Mouse (Mus musculus) CD4-positive helper T cell, adult 2 months (primary cell): ENCODE results near the gene Enthd1.
A peak's percentile ranks its signal among the peaks of the same experiment; 100 is the strongest.

ENCODE experiments used
- DNase-seq: peaks from one replicate; pipeline ENCODE4 v3.0.0-alpha.2; 2012; ENCODE audit warnings: low read depth, missing footprints, low spot score

The Enthd1 gene

GRCm38 (mm10) chr15:80574211-80575040 is 9.5 kb upstream of the Enthd1 start:
- no peak for DNase-seq

- no peak for DNase-seq
Observed at GRCm38 (mm10) chr15:80572811-80573520, 8.0 kb upstream of the Enthd1 start.

GRCm38 (mm10) chr15:80572291-80572690 is 7.3 kb upstream of the Enthd1 start, which contains the start of gene Grap2:
Grap2 (plus strand) TSS chr15:80572594.
- DNase-seq: peak; percentile 95

- DNase-seq: peak; percentile 64
Observed at GRCm38 (mm10) chr15:80571611-80572010, 6.7 kb upstream of the Enthd1 start.

- no peak for DNase-seq
Observed at GRCm38 (mm10) chr15:80570226-80570625, 5.3 kb upstream of the Enthd1 start.

GRCm38 (mm10) chr15:80569205-80569604 is 4.2 kb upstream of the Enthd1 start:
- no peak for DNase-seq

GRCm38 (mm10) chr15:80567731-80568130 is 2.8 kb upstream of the Enthd1 start:
- DNase-seq: no peak

- peak; percentile 42 for DNase-seq
Observed at GRCm38 (mm10) chr15:80567139-80567538, 2.2 kb upstream of the Enthd1 start.

GRCm38 (mm10) chr15:80566696-80567095 is 1.7 kb upstream of the Enthd1 start:
- no peak for DNase-seq

GRCm38 (mm10) chr15:80563634-80564208 is 1.2 kb downstream of the Enthd1 start:
- DNase-seq: peak; percentile 35

- peak; percentile 81 for DNase-seq
Observed at GRCm38 (mm10) chr15:80562446-80562845, 2.5 kb downstream of the Enthd1 start.

GRCm38 (mm10) chr15:80560646-80561580 is 4.0 kb downstream of the Enthd1 start:
- DNase-seq: peak; percentile 59

- DNase-seq: peak; percentile 42
Observed at GRCm38 (mm10) chr15:80559978-80560377, 5.0 kb downstream of the Enthd1 start.

- DNase-seq: peak; percentile 63
Observed at GRCm38 (mm10) chr15:80559534-80559933, 5.4 kb downstream of the Enthd1 start.

GRCm38 (mm10) chr15:80557745-80558144 is 7.2 kb downstream of the Enthd1 start:
- DNase-seq: peak; percentile 46

- DNase-seq: no peak
Observed at GRCm38 (mm10) chr15:80556021-80556420, 8.9 kb downstream of the Enthd1 start.

GRCm38 (mm10) chr15:80554860-80555822 is 9.8 kb downstream of the Enthd1 start:
- DNase-seq: peak; percentile 77

GRCm38 (mm10) chr15:80545430-80545829 is 19.5 kb downstream of the Enthd1 start:
- no peak for DNase-seq

GRCm38 (mm10) chr15:80544115-80544514 is 20.8 kb downstream of the Enthd1 start:
- DNase-seq: peak; percentile 58
